Mouse (Mus musculus): ENCODE results near the gene Zfhx2. TPM values are rescaled to one million over a fixed set of nuclear protein-coding genes. Genes with fewer than 3 reads are reported as not detected.

The Zfhx2 gene
- 6.0 and 6.6 TPM in 2 replicates for polyA plus RNA-seq (2014; fragmentation: Nextera tagmentation; extraction: Ambion mirVana)

- WGBS, result under 1% methylated on average over 34 of the region's 34 CpGs
- Histone ChIP-seq H3K4me3 (ENCODE audit: low read depth, low read length) (peak within 1 kb of the TSS; percentile 46), H3K27ac (ENCODE audit: low read length) (peak within 1 kb of the TSS; percentile 1; the same call in 1 of the 2 replicates), H3K9ac (replicated peaks; ENCODE audit: low read depth, low read length) (peak within 1 kb of the TSS; percentile 25; the same call in 1 of the 2 replicates), H3K9me3 (ENCODE audit: control insufficient read depth, low read depth, low read length) (no peaks in the 10 kb centered on the region), H3K36me3 (ENCODE audit: control insufficient read depth, insufficient read depth, low read length) (no peaks in the 10 kb centered on the region), H3K27me3 (ENCODE audit: control insufficient read depth, insufficient read depth, low read length) (no peaks in the 10 kb centered on the region), H3K4me1 (ENCODE audit: control insufficient read depth, insufficient read depth, low read length) (peaks cover 15% of the 10 kb centered on the region), H3K4me2 (replicated peaks; ENCODE audit: low read depth, low read length) (peak within 1 kb of the TSS; percentile 76)
- ATAC-seq (ENCODE audit: insufficient number of reproducible peaks, insufficient read depth, low FRiP score, low read depth), result peak; percentile 89
These were observed at the start of gene Zfhx2 for GRCm38 (mm10) chr14:55092011-55092577. TSS of gene Zfhx2 (minus strand) at chr14:55092324.

- no peaks in the 10 kb centered on the region for H3K27me3 ChIP-seq (ENCODE audit: control insufficient read depth, insufficient read depth, low read length)
- H3K4me2 ChIP-seq (replicated peaks; ENCODE audit: low read depth, low read length), result no peak overlapping the region
- H3K27ac ChIP-seq (ENCODE audit: low read length), result peak overlapping the region; percentile 63; the same call in 1 of the 2 replicates
- H3K4me1 ChIP-seq (ENCODE audit: control insufficient read depth, insufficient read depth, low read length), result no peaks in the 10 kb centered on the region
- peak; percentile 77 for ATAC-seq (ENCODE audit: insufficient number of reproducible peaks, insufficient read depth, low FRiP score, low read depth)
- H3K4me3 ChIP-seq (ENCODE audit: low read depth, low read length), result no peak overlapping the region
- no peak overlapping the region for H3K9ac ChIP-seq (replicated peaks; ENCODE audit: low read depth, low read length)
- 41% methylated on average over 7 of the region's 7 CpGs for WGBS
- no peaks in the 10 kb centered on the region for H3K9me3 ChIP-seq (ENCODE audit: control insufficient read depth, low read depth, low read length)
- no peaks in the 10 kb centered on the region for H3K36me3 ChIP-seq (ENCODE audit: control insufficient read depth, insufficient read depth, low read length)
These were observed 47.2 kb upstream of the Zfhx2 start for GRCm38 (mm10) chr14:55139313-55139712.

- H3K4me3 ChIP-seq (ENCODE audit: low read depth, low read length), result no peak overlapping the region
- no peak for ATAC-seq (ENCODE audit: insufficient number of reproducible peaks, insufficient read depth, low FRiP score, low read depth)
- no peak overlapping the region for H3K27ac ChIP-seq (ENCODE audit: low read length)
- no peaks in the 10 kb centered on the region for H3K36me3 ChIP-seq (ENCODE audit: control insufficient read depth, insufficient read depth, low read length)
- no peaks in the 10 kb centered on the region for H3K4me1 ChIP-seq (ENCODE audit: control insufficient read depth, insufficient read depth, low read length)
- no peaks in the 10 kb centered on the region for H3K27me3 ChIP-seq (ENCODE audit: control insufficient read depth, insufficient read depth, low read length)
- no peak overlapping the region for H3K4me2 ChIP-seq (replicated peaks; ENCODE audit: low read depth, low read length)
- no peaks in the 10 kb centered on the region for H3K9me3 ChIP-seq (ENCODE audit: control insufficient read depth, low read depth, low read length)
- no peak overlapping the region for H3K9ac ChIP-seq (replicated peaks; ENCODE audit: low read depth, low read length)
- whole genome bisulfite sequencing, result 75% methylated on average over 8 of the region's 8 CpGs
These were observed 43.6 kb upstream of the Zfhx2 start for GRCm38 (mm10) chr14:55135676-55136075.

GRCm38 (mm10) chr14:55126521-55126920 lies 34.4 kb upstream of the Zfhx2 start:
- no peak for ATAC-seq (ENCODE audit: insufficient number of reproducible peaks, insufficient read depth, low FRiP score, low read depth)
- H3K4me3 ChIP-seq (ENCODE audit: low read depth, low read length), result no peak overlapping the region
- H3K4me1 ChIP-seq (ENCODE audit: control insufficient read depth, insufficient read depth, low read length), result no peaks in the 10 kb centered on the region; the same call in 1 of the 2 replicates
- 79% methylated on average over 7 of the region's 7 CpGs for WGBS
- no peaks in the 10 kb centered on the region for H3K9me3 ChIP-seq (ENCODE audit: control insufficient read depth, low read depth, low read length)
- no peak overlapping the region for H3K4me2 ChIP-seq (replicated peaks; ENCODE audit: low read depth, low read length)
- H3K9ac ChIP-seq (replicated peaks; ENCODE audit: low read depth, low read length), result no peak overlapping the region
- no peak overlapping the region for H3K27ac ChIP-seq (ENCODE audit: low read length)
- H3K36me3 ChIP-seq (ENCODE audit: control insufficient read depth, insufficient read depth, low read length), result no peaks in the 10 kb centered on the region
- H3K27me3 ChIP-seq (ENCODE audit: control insufficient read depth, insufficient read depth, low read length), result no peaks in the 10 kb centered on the region

GRCm38 (mm10) chr14:55125711-55126110 lies 33.6 kb upstream of the Zfhx2 start:
- Histone ChIP-seq H3K4me3 (ENCODE audit: low read depth, low read length) (no peak overlapping the region), H3K27ac (ENCODE audit: low read length) (no peak overlapping the region), H3K27me3 (ENCODE audit: control insufficient read depth, insufficient read depth, low read length) (no peaks in the 10 kb centered on the region), H3K36me3 (ENCODE audit: control insufficient read depth, insufficient read depth, low read length) (no peaks in the 10 kb centered on the region), H3K9me3 (ENCODE audit: control insufficient read depth, low read depth, low read length) (no peaks in the 10 kb centered on the region), H3K4me1 (ENCODE audit: control insufficient read depth, insufficient read depth, low read length) (no peaks in the 10 kb centered on the region; the same call in 1 of the 2 replicates), H3K9ac (replicated peaks; ENCODE audit: low read depth, low read length) (no peak overlapping the region), H3K4me2 (replicated peaks; ENCODE audit: low read depth, low read length) (no peak overlapping the region)
- 84% methylated on average over 5 of the region's 5 CpGs for whole genome bisulfite sequencing
- no peak for ATAC-seq (ENCODE audit: insufficient number of reproducible peaks, insufficient read depth, low FRiP score, low read depth)

GRCm38 (mm10) chr14:55122359-55122758 lies 30.2 kb upstream of the Zfhx2 start:
- H3K4me2 ChIP-seq (replicated peaks; ENCODE audit: low read depth, low read length), result peak overlapping the region; percentile 17; the same call in 1 of the 2 replicates
- 37% methylated on average over 8 of the region's 8 CpGs for WGBS

GRCm38 (mm10) chr14:55121947-55122346 lies 29.8 kb upstream of the Zfhx2 start:
- Histone ChIP-seq H3K4me1 (ENCODE audit: control insufficient read depth, insufficient read depth, low read length) (peaks cover under 1% of the 10 kb centered on the region; the same call in 1 of the 2 replicates), H3K36me3 (ENCODE audit: control insufficient read depth, insufficient read depth, low read length) (no peaks in the 10 kb centered on the region), H3K27me3 (ENCODE audit: control insufficient read depth, insufficient read depth, low read length) (no peaks in the 10 kb centered on the region), H3K4me3 (ENCODE audit: low read depth, low read length) (no peak overlapping the region), H3K4me2 (replicated peaks; ENCODE audit: low read depth, low read length) (peak overlapping the region; percentile 17; the same call in 1 of the 2 replicates), H3K27ac (ENCODE audit: low read length) (no peak overlapping the region), H3K9ac (replicated peaks; ENCODE audit: low read depth, low read length) (no peak overlapping the region), H3K9me3 (ENCODE audit: control insufficient read depth, low read depth, low read length) (no peaks in the 10 kb centered on the region)
- 3% methylated on average over 5 of the region's 5 CpGs for WGBS
- ATAC-seq (ENCODE audit: insufficient number of reproducible peaks, insufficient read depth, low FRiP score, low read depth), result peak; percentile 88

More at GRCm38 (mm10) chr14:55122359-55122758, 30.2 kb upstream of the Zfhx2 start:
- H3K27me3 ChIP-seq (ENCODE audit: control insufficient read depth, insufficient read depth, low read length), result no peaks in the 10 kb centered on the region
- no peaks in the 10 kb centered on the region for H3K9me3 ChIP-seq (ENCODE audit: control insufficient read depth, low read depth, low read length)
- no peak overlapping the region for H3K9ac ChIP-seq (replicated peaks; ENCODE audit: low read depth, low read length)
- no peak overlapping the region for H3K27ac ChIP-seq (ENCODE audit: low read length)
- no peak overlapping the region for H3K4me3 ChIP-seq (ENCODE audit: low read depth, low read length)
- no peaks in the 10 kb centered on the region; the same call in 1 of the 2 replicates for H3K4me1 ChIP-seq (ENCODE audit: control insufficient read depth, insufficient read depth, low read length)
- no peaks in the 10 kb centered on the region for H3K36me3 ChIP-seq (ENCODE audit: control insufficient read depth, insufficient read depth, low read length)
- ATAC-seq (ENCODE audit: insufficient number of reproducible peaks, insufficient read depth, low FRiP score, low read depth), result no peak

GRCm38 (mm10) chr14:55119421-55120134 lies 27.5 kb upstream of the Zfhx2 start:
- Histone ChIP-seq H3K36me3 (ENCODE audit: control insufficient read depth, insufficient read depth, low read length) (no peaks in the 10 kb centered on the region), H3K27ac (ENCODE audit: low read length) (no peak overlapping the region), H3K4me3 (ENCODE audit: low read depth, low read length) (no peak overlapping the region), H3K27me3 (ENCODE audit: control insufficient read depth, insufficient read depth, low read length) (no peaks in the 10 kb centered on the region), H3K4me1 (ENCODE audit: control insufficient read depth, insufficient read depth, low read length) (peaks cover 10% of the 10 kb centered on the region; the same call in 1 of the 2 replicates), H3K4me2 (replicated peaks; ENCODE audit: low read depth, low read length) (no peak overlapping the region), H3K9me3 (ENCODE audit: control insufficient read depth, low read depth, low read length) (no peaks in the 10 kb centered on the region), H3K9ac (replicated peaks; ENCODE audit: low read depth, low read length) (no peak overlapping the region)
- WGBS, result 71% methylated on average over 4 of the region's 4 CpGs
- no peak for ATAC-seq (ENCODE audit: insufficient number of reproducible peaks, insufficient read depth, low FRiP score, low read depth)

All from stomach, embryonic 14.5 days (tissue).